Mouse (Mus musculus): ENCODE measurements around the gene Ddx58. TPM values are rescaled to one million over a fixed set of nuclear protein-coding genes. Genes with fewer than 3 reads are reported as not detected.

Gene Ddx58
- total RNA-seq, 2 experiments from 2014 or later, result 7.7 to 10.2 TPM

Other genes starting within 250 kb of the Ddx58 start
- 10 to 100 TPM; 43.7 to 45.9 TPM for gene Aco1, start 96.7 kb downstream of the Ddx58 start, total RNA-seq (2021)
- gene Smim27, start 29.8 kb upstream of the Ddx58 start, total RNA-seq (2021), result 10 to 100 TPM; 34.2 to 34.7 TPM
- 10 to 100 TPM; 15.7 to 18.1 TPM for gene Topors, start 30.0 kb upstream of the Ddx58 start, total RNA-seq (2021)
- gene Ndufb6, start 39.6 kb upstream of the Ddx58 start, total RNA-seq (2021), result 100 to 1,000 TPM; 450 to 461 TPM
- gene Tmem215, start 232.4 kb upstream of the Ddx58 start, total RNA-seq (2021), result under 1 TPM; 0.15 to 0.19 TPM

All from heart, postnatal 10 days (tissue).